Mouse (Mus musculus) retina, postnatal 1 day (tissue): ENCODE results near the gene Rnf113a2.

Source experiments
- DNase-seq: peaks from one replicate; pipeline ENCODE4 v3.0.0-alpha.2; 2012

The Rnf113a2 gene

DNA sequence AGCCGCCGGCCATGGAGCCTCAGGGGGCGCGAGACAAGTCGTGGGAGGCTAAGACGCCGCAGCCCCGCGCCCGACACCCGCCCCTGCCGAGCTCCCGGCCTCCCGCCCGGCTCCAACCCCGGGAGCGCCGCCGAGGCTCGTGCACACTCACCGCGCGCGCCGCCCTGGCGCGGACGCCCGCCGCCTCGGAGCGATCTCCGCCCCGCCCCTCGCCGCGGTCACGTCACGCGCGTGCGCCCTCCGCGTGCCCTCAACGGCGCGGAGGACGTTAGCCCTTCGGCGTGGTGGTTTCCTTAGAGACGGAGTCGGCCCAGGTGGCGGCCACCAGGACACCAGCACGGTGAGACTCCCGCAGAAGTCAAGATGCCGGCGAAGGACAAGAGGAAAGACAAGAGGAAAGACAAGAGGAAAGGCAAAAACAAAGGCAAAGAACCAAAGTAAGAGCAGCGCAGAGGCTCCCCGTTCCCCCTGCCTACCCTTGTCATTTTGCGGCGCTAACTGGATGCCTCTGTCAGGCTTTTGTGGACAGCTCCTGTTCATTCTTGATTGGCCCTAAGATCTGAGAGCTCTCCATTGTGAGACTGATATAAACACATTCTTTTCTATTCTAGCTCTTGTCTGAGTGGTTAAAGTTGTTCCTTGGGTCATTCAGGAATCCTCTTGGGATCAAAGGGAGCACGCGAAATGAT is 8.0 kb upstream of the Rnf113a2 start, which contains the start of the genes Entpd5 and Bbof1:
TSS of gene Entpd5 (minus strand) at position 211 of the 689 bp plus-strand sequence.
TSS of gene Bbof1 (plus strand) at position 253 of the 689 bp plus-strand sequence.
- DNase-seq, result peak; percentile 94

DNA sequence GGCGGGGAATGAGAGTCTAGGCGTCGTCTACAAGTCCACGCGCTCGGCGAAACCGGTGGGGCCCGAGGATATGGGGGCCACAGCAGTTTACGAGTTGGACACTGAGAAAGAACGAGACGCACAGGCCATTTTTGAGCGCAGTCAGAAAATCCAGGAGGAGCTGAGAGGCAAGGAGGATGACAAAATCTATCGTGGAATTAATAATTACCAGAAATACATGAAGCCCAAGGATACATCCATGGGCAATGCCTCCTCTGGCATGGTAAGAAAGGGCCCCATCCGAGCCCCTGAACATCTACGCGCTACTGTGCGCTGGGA is 568 bp downstream of the Rnf113a2 start:
- no peak for DNase-seq

DNA sequence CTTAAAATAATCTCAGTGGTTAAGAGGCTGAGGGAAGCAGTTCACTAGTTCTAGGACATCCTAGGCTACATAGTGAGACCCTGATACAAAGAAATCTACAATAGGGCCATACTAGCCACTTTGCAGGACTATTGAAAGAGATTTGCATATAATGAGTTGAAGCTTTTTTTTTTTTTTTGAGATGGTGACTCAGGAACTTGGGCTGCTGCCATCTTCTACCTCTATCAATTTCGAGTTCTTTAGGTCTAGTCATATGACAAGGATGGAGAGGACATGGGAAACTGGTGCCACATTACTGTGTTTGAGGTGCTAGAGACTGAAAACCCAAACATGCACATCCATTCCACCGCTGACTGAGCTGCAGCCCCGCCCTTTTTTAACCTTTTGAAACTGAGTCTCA is 7.0 kb downstream of the Rnf113a2 start:
- DNase-seq, result no peak

DNA sequence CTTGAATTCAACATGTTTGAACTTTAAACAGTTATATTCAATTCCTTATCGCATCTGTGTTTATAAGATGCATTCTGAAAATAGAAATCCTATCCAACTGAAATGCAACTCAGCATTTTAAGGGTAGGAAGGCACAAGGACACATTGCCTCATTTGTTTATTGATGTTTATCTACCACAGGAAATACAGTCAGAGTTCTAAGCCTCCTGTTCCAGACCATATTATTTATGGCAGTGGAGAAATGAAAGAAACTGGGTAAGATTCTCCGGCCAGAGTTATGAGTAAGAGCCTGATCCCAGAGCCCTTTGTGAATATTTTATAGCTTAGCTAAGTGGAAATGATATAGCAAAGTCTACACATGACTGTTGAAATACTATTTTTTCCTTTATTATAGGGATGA is 12.8 kb downstream of the Rnf113a2 start:
- no peak for DNase-seq

DNA sequence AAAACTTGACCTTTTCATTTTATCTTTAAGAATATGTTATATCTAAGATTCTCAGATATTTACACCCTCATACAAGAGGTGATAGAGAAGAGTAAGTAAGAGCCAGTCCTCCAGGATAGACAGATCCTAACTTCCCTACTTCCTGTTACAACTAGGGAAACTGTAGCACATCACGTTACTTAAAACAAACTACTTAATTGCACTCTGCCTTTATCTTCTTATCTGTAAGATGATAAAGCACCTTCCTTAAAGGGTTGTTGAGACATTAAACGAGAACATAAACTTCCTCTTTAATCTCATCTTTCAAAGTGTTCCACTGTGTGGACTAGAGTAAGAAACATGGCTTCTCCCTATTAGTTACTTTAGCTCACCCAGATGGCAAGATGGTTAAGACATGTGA is 21.7 kb downstream of the Rnf113a2 start:
- no peak for DNase-seq

DNA sequence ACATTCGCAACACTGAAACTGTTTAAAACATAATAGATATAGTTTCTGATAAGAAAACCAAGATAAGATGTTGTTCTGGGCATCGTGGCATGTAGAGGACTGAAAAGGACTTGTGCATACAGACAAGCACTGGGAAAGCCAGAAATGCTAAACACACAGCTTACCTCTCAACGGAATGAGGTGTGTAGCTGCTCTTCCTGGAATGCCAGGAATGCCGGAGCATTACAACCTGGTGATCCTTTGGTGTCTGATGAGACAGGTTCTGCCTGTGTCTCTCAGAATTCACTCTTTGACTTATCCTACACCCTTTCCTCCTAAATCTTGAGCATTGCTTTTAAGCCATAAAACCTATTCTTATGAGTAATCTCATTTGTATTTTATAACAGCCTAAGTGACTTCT is 25.5 kb downstream of the Rnf113a2 start:
- no peak for DNase-seq

DNA sequence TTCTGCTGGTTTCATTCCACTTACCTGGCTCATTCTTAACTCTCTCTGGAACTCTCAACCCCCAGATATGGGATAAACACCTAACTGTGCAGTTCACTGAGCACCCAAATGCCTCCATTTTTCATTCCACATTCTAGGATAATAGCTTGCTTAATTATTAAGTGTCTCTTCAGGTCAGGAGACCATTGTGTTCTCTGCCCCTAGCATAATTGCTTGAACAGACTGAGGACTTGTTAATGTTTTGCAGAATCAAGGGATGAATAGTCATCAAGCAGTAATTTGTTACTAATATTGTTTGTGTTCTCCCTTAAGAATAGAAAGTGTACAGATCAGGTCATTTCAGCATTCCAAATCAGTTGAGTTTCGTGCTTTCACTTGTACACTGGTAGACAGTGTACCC is 30.4 kb downstream of the Rnf113a2 start:
- DNase-seq, result no peak

DNA sequence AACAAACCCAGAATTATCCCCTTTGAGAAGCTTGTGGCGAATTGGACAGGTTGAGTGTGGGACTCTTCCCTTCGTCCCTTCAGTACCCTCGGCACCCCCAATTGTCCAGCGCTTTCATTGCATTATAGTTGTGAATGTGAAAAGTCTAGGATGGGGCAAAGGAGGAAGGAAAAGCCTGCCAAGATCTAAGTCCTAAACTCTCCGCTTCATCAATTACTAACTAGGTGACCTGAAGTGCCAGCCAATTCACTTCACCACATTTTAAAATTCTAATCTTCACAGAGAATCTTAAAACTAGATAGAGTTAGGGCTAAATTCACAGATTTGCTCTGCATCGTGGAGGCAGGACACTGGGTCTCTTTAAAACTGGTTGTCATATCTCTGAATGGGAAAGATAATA is 31.2 kb downstream of the Rnf113a2 start:
- DNase-seq, result no peak

DNA sequence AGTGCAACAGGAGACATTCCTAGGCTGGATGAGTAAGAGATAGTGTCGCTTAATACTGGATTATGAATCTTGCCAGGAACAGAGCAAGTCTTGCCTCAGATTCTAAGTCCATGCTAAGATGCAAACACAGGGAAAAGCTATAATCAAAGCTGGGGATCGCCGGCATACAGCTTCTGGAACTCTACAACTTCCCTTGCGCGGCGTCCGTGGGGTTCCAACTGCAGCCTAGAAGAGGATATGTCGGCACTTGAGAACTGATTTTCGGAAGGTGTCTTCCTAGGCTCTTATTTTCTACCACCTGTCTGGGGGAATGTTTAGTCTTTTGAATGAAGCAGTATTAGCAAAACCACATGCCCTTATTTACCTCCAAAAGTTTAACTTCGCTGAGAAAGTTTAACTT is 32.9 kb downstream of the Rnf113a2 start:
- DNase-seq, result no peak

DNA sequence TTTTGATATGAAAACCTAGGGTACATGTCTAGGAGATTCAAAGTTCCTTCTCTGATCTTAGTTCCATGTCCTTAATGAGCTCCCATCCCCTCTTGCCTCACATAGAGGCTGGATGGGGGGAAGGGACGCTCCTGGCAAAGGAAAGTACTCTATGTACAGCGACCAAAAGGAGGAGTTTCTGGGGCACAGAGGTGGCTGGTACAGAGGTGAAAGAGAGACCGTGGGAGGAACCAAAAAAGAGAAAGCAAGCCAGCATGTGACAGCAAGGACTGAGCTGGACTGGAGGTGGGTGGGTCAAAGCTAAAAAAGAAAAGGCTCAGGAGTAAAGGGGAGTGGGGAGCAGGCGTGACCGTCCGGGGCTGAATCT is 33.3 kb downstream of the Rnf113a2 start:
- no peak for DNase-seq

DNA sequence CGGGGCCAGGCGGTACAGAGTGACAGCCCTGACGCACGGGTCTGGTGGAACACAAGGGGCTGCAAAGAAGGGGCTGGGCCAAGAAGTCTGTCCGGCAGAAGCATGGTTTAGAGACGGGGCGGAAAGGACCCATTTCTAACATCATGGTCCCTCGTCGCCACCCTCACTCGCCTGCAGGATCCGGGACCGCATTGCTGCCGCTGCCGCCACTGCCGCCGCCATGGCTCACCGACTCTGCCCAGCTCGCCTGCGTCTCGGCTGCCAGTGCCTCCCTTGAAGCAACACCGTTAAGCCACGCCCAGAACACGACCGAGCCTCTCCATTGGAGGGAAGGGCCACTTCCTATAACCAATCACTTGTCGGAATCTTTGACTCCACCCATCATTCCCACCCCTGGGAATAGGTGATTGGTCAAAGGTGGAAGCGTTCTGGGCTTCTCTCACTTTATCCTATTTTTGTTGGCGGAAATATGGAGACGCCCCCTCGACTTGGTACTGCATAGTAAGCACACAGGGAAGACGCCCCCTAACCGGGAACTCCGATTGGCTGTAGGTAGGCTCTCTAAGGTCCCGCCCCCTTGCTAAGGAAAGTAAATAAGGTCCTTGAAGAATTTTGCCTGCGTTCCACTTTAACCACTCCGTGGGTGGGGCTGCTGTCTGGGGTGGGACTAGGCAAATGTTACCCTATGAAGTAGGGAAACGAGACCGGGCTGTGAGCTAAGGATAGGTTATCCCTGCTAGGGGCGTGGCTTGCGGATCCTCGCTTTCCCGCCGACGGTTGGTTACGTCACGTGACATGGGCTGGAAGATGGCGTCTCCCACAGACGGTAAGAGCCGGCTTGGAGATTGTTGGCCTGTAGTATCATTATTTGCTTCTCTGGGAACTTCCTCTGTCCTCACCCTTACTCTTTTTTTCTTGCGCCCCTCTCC is 34.0 kb downstream of the Rnf113a2 start, which contains the start of the genes Aldh6a1 and Lin52:
TSS of gene Aldh6a1 (minus strand) at position 287 of the 929 bp plus-strand sequence.
TSS of gene Lin52 (plus strand) at position 705 of the 929 bp plus-strand sequence.
- DNase-seq, result peak; percentile 100

DNA sequence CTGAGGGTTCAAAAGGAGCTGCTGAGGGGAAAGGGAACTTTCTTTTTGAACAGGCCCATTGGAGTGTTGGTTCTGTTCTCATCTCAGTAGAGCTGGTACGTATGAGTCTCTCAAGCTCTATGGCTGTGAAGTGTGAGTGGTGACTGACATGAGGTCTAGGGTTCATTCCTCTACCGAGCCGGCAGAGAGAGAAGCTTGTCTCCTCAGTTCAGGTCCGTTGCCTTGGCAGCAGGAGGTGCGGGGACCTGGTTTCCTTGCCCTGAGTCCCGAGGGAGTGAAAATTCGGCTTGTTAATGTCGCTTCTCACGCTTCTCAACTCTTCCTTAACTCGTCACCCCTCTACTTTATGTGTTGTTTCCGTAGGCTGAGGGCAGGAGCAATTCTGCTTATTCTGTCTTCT is 34.8 kb downstream of the Rnf113a2 start:
- no peak for DNase-seq

DNA sequence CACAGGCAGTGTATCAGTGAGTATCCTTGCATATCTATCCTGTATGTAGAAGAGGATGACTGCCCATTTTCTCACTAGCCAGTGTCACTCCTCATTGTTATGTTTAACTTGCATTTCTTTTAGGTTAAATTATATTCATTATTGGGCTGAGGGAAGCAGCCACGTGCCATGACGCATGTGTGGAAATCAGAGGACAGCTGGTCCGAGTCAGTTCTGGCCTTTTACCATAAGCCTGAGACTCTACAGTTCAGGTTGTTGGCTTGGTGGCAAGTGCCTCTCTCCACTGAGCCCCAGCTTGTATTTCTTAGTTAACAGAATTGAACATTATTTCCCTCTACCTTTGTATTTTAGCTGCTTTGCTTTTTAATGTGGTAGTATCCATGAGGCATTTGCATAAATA is 39.9 kb downstream of the Rnf113a2 start:
- no peak for DNase-seq

DNA sequence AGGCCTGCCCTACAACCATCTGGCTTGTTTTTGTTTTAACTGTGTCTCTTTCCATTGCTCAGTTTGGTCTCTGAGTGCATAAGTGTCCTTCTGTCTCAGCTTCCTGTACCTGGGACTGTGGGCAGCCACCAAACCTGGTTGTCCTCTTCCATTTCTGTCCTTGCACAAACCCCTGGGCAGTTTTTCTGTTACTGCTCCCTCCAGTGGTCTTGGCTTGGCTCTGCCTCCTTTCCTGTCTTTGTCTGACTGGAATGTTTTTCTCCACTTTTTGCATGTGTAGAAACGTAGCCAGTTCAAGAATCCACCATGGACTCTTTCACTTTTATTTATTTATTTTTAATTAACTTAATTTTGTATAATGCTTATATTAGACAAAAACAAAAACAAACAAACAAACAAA is 42.8 kb downstream of the Rnf113a2 start:
- DNase-seq, result peak; percentile 10

DNA sequence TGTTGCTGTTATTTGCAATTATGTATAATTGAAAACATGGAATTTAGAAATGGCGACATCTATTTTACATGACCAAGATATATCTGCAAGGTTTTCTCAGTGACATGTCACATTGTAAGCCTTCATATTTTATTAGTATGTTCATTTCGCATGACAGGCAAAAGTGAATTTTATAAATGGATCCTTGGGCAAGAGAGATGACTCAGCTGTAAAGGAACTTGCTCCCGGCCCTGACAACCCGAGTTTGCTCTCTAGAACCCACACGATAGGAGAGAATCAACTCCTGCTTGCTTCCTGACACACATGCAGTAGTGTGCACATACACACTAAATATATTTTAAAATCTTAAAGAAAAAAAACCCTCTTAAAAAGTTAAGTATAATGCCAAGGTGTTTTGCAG is 44.4 kb downstream of the Rnf113a2 start:
- DNase-seq, result no peak

DNA sequence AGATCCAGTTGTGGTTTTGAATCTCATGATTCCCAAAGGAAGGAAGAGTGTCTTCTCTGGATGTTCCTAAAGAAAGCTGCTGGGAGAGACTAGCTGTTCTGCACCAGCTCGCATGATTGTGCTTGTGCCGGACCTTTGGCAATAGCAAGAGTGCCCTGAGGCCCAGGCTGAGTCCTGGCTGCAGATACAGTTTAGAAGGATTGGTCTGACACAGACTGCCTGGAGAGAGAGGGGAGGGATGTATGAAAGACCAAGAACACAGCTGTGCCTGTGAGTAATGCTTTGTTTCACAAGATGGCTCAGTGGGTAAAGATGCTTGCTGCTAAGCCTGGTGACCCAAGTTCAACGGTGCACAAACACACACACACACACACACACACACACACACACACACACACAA is 45.9 kb downstream of the Rnf113a2 start:
- DNase-seq, result no peak
